Mouse (Mus musculus): ENCODE measurements around the gene Tmem214.

- no peak for TF ChIP-seq CTCF (conservative IDR thresholded peaks at IDR 0.05; ENCODE audit: insufficient read depth, insufficient read length, low read depth, low read length)
- TF ChIP-seq POLR2A (IDR thresholded peaks at IDR 0.05; ENCODE audit: low read depth, low read length): no peak
Observed at GRCm38 (mm10) chr5:30889088-30889754, 21.4 kb downstream of the Tmem214 start.
